Mouse (Mus musculus) lung, postnatal 0 days (tissue): ENCODE data around the gene Cd59b. TPM values are rescaled to one million over a fixed set of nuclear protein-coding genes. Genes with fewer than 3 reads are reported as not detected.

ENCODE experiments used
- ATAC-seq: fragments of 200-750 bp; cut with Nextera tagmentation; 2 replicates; pipeline ENCODE4 v1.8.0; 2017; ENCODE audit warnings: moderate library complexity
- DNase-seq: peaks from one replicate; pipeline ENCODE4 v3.0.0-alpha.2; 2016; ENCODE audit warnings: low spot score
- H3K27ac ChIP-seq: fragments of 300-500 bp; sonication (generic); 2 replicates; pipeline ENCODE4 v1.5.1; 2014; ENCODE audit warnings: antibody characterized with exemption, mild to moderate bottlenecking, low read length, mixed read lengths
- H3K27me3 ChIP-seq: fragments of 300-500 bp; sonication (generic); replicated peaks from 2 replicates; pipeline ENCODE4 v1.6.1; 2014; ENCODE audit warnings: low read length, mixed read lengths; ENCODE audit not compliant: insufficient read depth
- H3K36me3 ChIP-seq: fragments of 300-500 bp; sonication (generic); 2 replicates; pipeline ENCODE4 v1.6.1; 2014; ENCODE audit warnings: low read length, mixed read lengths; ENCODE audit not compliant: insufficient read depth
- H3K4me1 ChIP-seq: fragments of 300-500 bp; sonication (generic); 2 replicates; pipeline ENCODE4 v1.6.1; 2014; ENCODE audit warnings: antibody characterized with exemption, low read depth, low read length, mixed read lengths; ENCODE audit not compliant: insufficient read depth
- H3K4me2 ChIP-seq: fragments of 300-500 bp; sonication (generic); replicated peaks from 2 replicates; pipeline ENCODE4 v1.6.1; 2014; ENCODE audit warnings: low read depth, mild to moderate bottlenecking, low read length, moderate library complexity, mixed read lengths
- H3K4me3 ChIP-seq: fragments of 300-500 bp; sonication (generic); 2 replicates; pipeline ENCODE4 v1.5.1; 2014; ENCODE audit warnings: low read depth, low read length
- H3K9ac ChIP-seq: fragments of 300-500 bp; sonication (generic); replicated peaks from 2 replicates; pipeline ENCODE4 v1.6.1; 2014; ENCODE audit warnings: low read depth, mild to moderate bottlenecking
- H3K9me3 ChIP-seq: fragments of 300-500 bp; sonication (generic); 2 replicates; pipeline ENCODE4 v1.6.1; 2016; ENCODE audit warnings: low read length, mixed read lengths
- CTCF ChIP-seq: IDR thresholded peaks from 2 replicates; pipeline ENCODE4 v1.5.1; 2016; ENCODE audit warnings: antibody characterized with exemption, mild to moderate bottlenecking
- EP300 ChIP-seq: IDR thresholded peaks from 2 replicates; pipeline ENCODE4 v1.6.1; 2016; ENCODE audit warnings: antibody characterized with exemption, mild to moderate bottlenecking, control low read depth
- WGBS: fragments of 180-500 bp; shearing (Covaris S2); extraction: QIAGEN DNeasy Blood & Tissue Kit; methylation state at CpG from one replicate; pipeline ENCODE4 v1.1.7; 2014; 5-methylcytosine and 5-hydroxymethylcytosine counted together
- polyA plus RNA-seq: library from polyadenylated mRNA; unstranded; fragments of >200 nt; fragmentation: Nextera tagmentation; extraction: Ambion mirVana; gene quantifications from 2 replicates; pipeline ENCODE4 v1.2.1, GENCODE M21; 2015

Cd59b gene
- polyA plus RNA-seq, 1 experiment from 2014 or later = 3.7 TPM

GRCm38 (mm10) chr2:104041632-104042031, 28.0 kb upstream of the Cd59b start:
- 51% methylated on average over 5 of the region's 5 CpGs for WGBS
- H3K4me1 ChIP-seq = no peaks in the 10 kb centered on the region
- no peak overlapping the region for H3K4me3 ChIP-seq
- no peak for ATAC-seq
- H3K36me3 ChIP-seq = peaks cover 5% of the 10 kb centered on the region; the same call in 1 of the 2 replicates
- H3K4me2 ChIP-seq = no peak overlapping the region
- H3K9me3 ChIP-seq = no peaks in the 10 kb centered on the region
- H3K27ac ChIP-seq = no peak overlapping the region
- TF ChIP-seq EP300 = no peak
- no peaks in the 10 kb centered on the region for H3K27me3 ChIP-seq
- no peak overlapping the region for H3K9ac ChIP-seq
- DNase-seq = peak; percentile 65

- ATAC-seq (no peak), DNase-seq (no peak)
- Histone ChIP-seq H3K4me2 (no peak overlapping the region), H3K4me1 (no peaks in the 10 kb centered on the region), H3K27ac (no peak overlapping the region), H3K4me3 (no peak overlapping the region), H3K27me3 (no peaks in the 10 kb centered on the region), H3K9ac (no peak overlapping the region), H3K36me3 (peaks cover 5% of the 10 kb centered on the region; the same call in 1 of the 2 replicates), H3K9me3 (no peaks in the 10 kb centered on the region)
- 79% methylated on average over 15 of the region's 15 CpGs for WGBS
- no peak for TF ChIP-seq EP300
- TF ChIP-seq CTCF = no peak
Observed at GRCm38 (mm10) chr2:104042766-104043165, 26.9 kb upstream of the Cd59b start.

- 35% methylated on average over 5 of the region's 5 CpGs for WGBS
- peaks cover 9% of the 10 kb centered on the region; the same call in 1 of the 2 replicates for H3K36me3 ChIP-seq
- no peaks in the 10 kb centered on the region for H3K27me3 ChIP-seq
- H3K27ac ChIP-seq = no peak overlapping the region
- no peak overlapping the region for H3K9ac ChIP-seq
- DNase-seq (peak; percentile 94), ATAC-seq (peak; percentile 97)
- no peaks in the 10 kb centered on the region for H3K4me1 ChIP-seq
- no peaks in the 10 kb centered on the region for H3K9me3 ChIP-seq
- H3K4me3 ChIP-seq = no peak overlapping the region
- H3K4me2 ChIP-seq = no peak overlapping the region
- TF ChIP-seq CTCF = no peak
- TF ChIP-seq EP300 = no peak
Observed at GRCm38 (mm10) chr2:104043624-104044478, 25.8 kb upstream of the Cd59b start.

- Histone ChIP-seq H3K4me3 (no peak overlapping the region), H3K9ac (no peak overlapping the region), H3K27ac (no peak overlapping the region), H3K4me1 (no peaks in the 10 kb centered on the region), H3K27me3 (no peaks in the 10 kb centered on the region), H3K36me3 (peaks cover 9% of the 10 kb centered on the region; the same call in 1 of the 2 replicates), H3K4me2 (no peak overlapping the region), H3K9me3 (no peaks in the 10 kb centered on the region)
- ATAC-seq (peak; percentile 22; the same call in 1 of the 2 replicates), DNase-seq (no peak)
- WGBS = 49% methylated on average over 1 of the region's 1 CpGs
- TF ChIP-seq EP300 (no peak), CTCF (no peak)
Observed at GRCm38 (mm10) chr2:104044479-104045080, 25.1 kb upstream of the Cd59b start.

GRCm38 (mm10) chr2:104058381-104058780, 11.3 kb upstream of the Cd59b start:
- Histone ChIP-seq H3K27me3 (no peaks in the 10 kb centered on the region), H3K4me2 (no peak overlapping the region), H3K9ac (no peak overlapping the region), H3K4me1 (no peaks in the 10 kb centered on the region), H3K9me3 (no peaks in the 10 kb centered on the region), H3K27ac (no peak overlapping the region), H3K36me3 (peaks cover 38% of the 10 kb centered on the region; the same call in 1 of the 2 replicates), H3K4me3 (no peak overlapping the region)
- ATAC-seq = peak; percentile 59
- WGBS = 61% methylated on average over 1 of the region's 1 CpGs
- DNase-seq = peak; percentile 60
- TF ChIP-seq CTCF (no peak), EP300 (no peak)

GRCm38 (mm10) chr2:104058954-104059353, 10.7 kb upstream of the Cd59b start:
- no peak overlapping the region for H3K4me2 ChIP-seq
- H3K4me1 ChIP-seq = no peaks in the 10 kb centered on the region
- DNase-seq (no peak), ATAC-seq (no peak)
- H3K4me3 ChIP-seq = no peak overlapping the region
- no peak for TF ChIP-seq EP300
- no peak for TF ChIP-seq CTCF
- H3K36me3 ChIP-seq = peaks cover 35% of the 10 kb centered on the region; the same call in 1 of the 2 replicates
- whole genome bisulfite sequencing = 82% methylated on average over 4 of the region's 4 CpGs
- H3K9ac ChIP-seq = no peak overlapping the region
- H3K27me3 ChIP-seq = no peaks in the 10 kb centered on the region
- H3K9me3 ChIP-seq = no peaks in the 10 kb centered on the region
- H3K27ac ChIP-seq = no peak overlapping the region
